Mouse (Mus musculus): Measurements from ENCODE around the gene Fasn. TPM values are rescaled to one million over a fixed set of nuclear protein-coding genes. Genes with fewer than 3 reads are reported as not detected.
"Not testable (repeated sequence)": the region's sequence is repeated elsewhere in the genome, so short reads cannot be mapped to it uniquely, and the experiment has no call there.

The Fasn gene
- total RNA-seq, 1 experiment from 2014 or later: 28.3 TPM

GRCm38 (mm10) chr11:120773463-120774190, 50.7 kb downstream of the Fasn start:
- ATAC-seq (ENCODE audit: extremely low read depth, insufficient number of reproducible peaks, low FRiP score, poor library complexity, severe bottlenecking): no peak

- ATAC-seq (ENCODE audit: extremely low read depth, insufficient number of reproducible peaks, low FRiP score, poor library complexity, severe bottlenecking): no peak
Measured at GRCm38 (mm10) chr11:120772749-120773148, 51.6 kb downstream of the Fasn start.

- no peak for ATAC-seq (ENCODE audit: extremely low read depth, insufficient number of reproducible peaks, low FRiP score, poor library complexity, severe bottlenecking)
Measured at GRCm38 (mm10) chr11:120768206-120768605, 56.1 kb downstream of the Fasn start.

GRCm38 (mm10) chr11:120767023-120767422, 57.3 kb downstream of the Fasn start:
- ATAC-seq (ENCODE audit: extremely low read depth, insufficient number of reproducible peaks, low FRiP score, poor library complexity, severe bottlenecking): peak; percentile 22

- ATAC-seq (ENCODE audit: extremely low read depth, insufficient number of reproducible peaks, low FRiP score, poor library complexity, severe bottlenecking): not testable (repeated sequence)
Measured at GRCm38 (mm10) chr11:120763121-120763999, 61.0 kb downstream of the Fasn start.

- not testable (repeated sequence) for ATAC-seq (ENCODE audit: extremely low read depth, insufficient number of reproducible peaks, low FRiP score, poor library complexity, severe bottlenecking)
Measured at GRCm38 (mm10) chr11:120762672-120763041, 61.7 kb downstream of the Fasn start, which contains the start of gene Hmga1b. Gene Hmga1b, plus strand, starts transcription at chr11:120762794.

GRCm38 (mm10) chr11:120761811-120762671, 62.3 kb downstream of the Fasn start:
- ATAC-seq (ENCODE audit: extremely low read depth, insufficient number of reproducible peaks, low FRiP score, poor library complexity, severe bottlenecking): no peak

- no peak for ATAC-seq (ENCODE audit: extremely low read depth, insufficient number of reproducible peaks, low FRiP score, poor library complexity, severe bottlenecking)
Measured at GRCm38 (mm10) chr11:120760236-120760635, 64.1 kb downstream of the Fasn start.

Other genes starting within 250 kb of the Fasn start
- 166 and 185 TPM in 2 replicates for gene Arhgdia, start 242.9 kb downstream of the Fasn start, total RNA-seq (2017)
- gene Alyref, start 226.2 kb downstream of the Fasn start, total RNA-seq (2017): 52.7 and 88.0 TPM in 2 replicates
- 15.7 and 22.0 TPM in 2 replicates for gene Anapc11, start 226.1 kb downstream of the Fasn start, total RNA-seq (2017)
- gene Npb, start 216.1 kb downstream of the Fasn start, total RNA-seq (2017): not detected in 2 replicates
- gene Pcyt2, start 206.6 kb downstream of the Fasn start, total RNA-seq (2017): 31.7 and 47.8 TPM in 2 replicates
- gene Sirt7, start 199.3 kb downstream of the Fasn start, total RNA-seq (2017): 181 and 194 TPM in 2 replicates
- gene Mafg, start 190.9 kb downstream of the Fasn start, total RNA-seq (2017): 25.5 and 33.5 TPM in 2 replicates
- gene Pycr1, start 180.8 kb downstream of the Fasn start, total RNA-seq (2017): 1.6 TPM in 1 of 2 replicates, not detected in the other
- not detected in 2 replicates for gene Myadml2, start 176.4 kb downstream of the Fasn start, total RNA-seq (2017)
- gene Notum, start 163.4 kb downstream of the Fasn start, total RNA-seq (2017): not detected in 2 replicates
- gene Aspscr1, start 151.6 kb downstream of the Fasn start, total RNA-seq (2017): 59.7 and 74.8 TPM in 2 replicates
- gene Cenpx, start 110.8 kb downstream of the Fasn start, total RNA-seq (2017): 24.2 and 44.7 TPM in 2 replicates
- gene Lrrc45, start 110.6 kb downstream of the Fasn start, total RNA-seq (2017): 47.1 and 47.6 TPM in 2 replicates
- 0.98 TPM in 1 of 2 replicates, not detected in the other for gene Rac3, start 103.1 kb downstream of the Fasn start, total RNA-seq (2017)
- 6.8 and 8.1 TPM in 2 replicates for gene Dcxr, start 97.3 kb downstream of the Fasn start, total RNA-seq (2017)
- gene Cbr2, start 92.4 kb downstream of the Fasn start, total RNA-seq (2017): 0.81 TPM in 1 of 2 replicates, not detected in the other
- 26.0 and 37.3 TPM in 2 replicates for gene Hmga1b, start 61.8 kb downstream of the Fasn start, total RNA-seq (2017)
- gene Rfng, start 40.3 kb downstream of the Fasn start, total RNA-seq (2017): 3.8 and 5.9 TPM in 2 replicates
- gene Gps1, start 40.3 kb downstream of the Fasn start, total RNA-seq (2017): 59.6 and 60.3 TPM in 2 replicates
- gene Dus1l, start 28.1 kb downstream of the Fasn start, total RNA-seq (2017): 30.9 and 32.5 TPM in 2 replicates
- gene Ccdc57, start 108.3 kb upstream of the Fasn start, total RNA-seq (2017): 3.5 and 4.7 TPM in 2 replicates
- 216 and 232 TPM in 2 replicates for gene Slc16a3, start 123.9 kb upstream of the Fasn start, total RNA-seq (2017)
- 89.3 and 108 TPM in 2 replicates for gene Csnk1d, start 166.8 kb upstream of the Fasn start, total RNA-seq (2017)
- 5.6 and 6.9 TPM in 2 replicates for gene Cd7, start 214.9 kb upstream of the Fasn start, total RNA-seq (2017)
- not detected in 2 replicates for gene Sectm1b, start 239.0 kb upstream of the Fasn start, total RNA-seq (2017)